Mouse (Mus musculus) gastrocnemius, postnatal 14 days (tissue): ENCODE data around the gene Gm13290. TPM values are rescaled to one million over a fixed set of nuclear protein-coding genes. Genes with fewer than 3 reads are reported as not detected.
"Not testable (repeated sequence)": the region's sequence is repeated elsewhere in the genome, so short reads cannot be mapped to it uniquely, and the experiment has no call there.

Experiments
- DNase-seq: peaks from one replicate; pipeline ENCODE4 v3.0.0; 2021; ENCODE audit warnings: mixed read lengths
- intact Hi-C: fragments of 180-260 bp; cut with DNase I; formaldehyde crosslinking; loops from one replicate; pipeline ENCODE4 v1.15.1; 2025; ENCODE audit warnings: low total_unique reads
- total RNA-seq, 2 experiments: library from RNA; stranded (reverse); gene quantifications; 2 replicates each; pipeline ENCODE4 v1.2.3; 2021

The Gm13290 gene
- total RNA-seq, 2 experiments from 2014 or later = not detected

DNA sequence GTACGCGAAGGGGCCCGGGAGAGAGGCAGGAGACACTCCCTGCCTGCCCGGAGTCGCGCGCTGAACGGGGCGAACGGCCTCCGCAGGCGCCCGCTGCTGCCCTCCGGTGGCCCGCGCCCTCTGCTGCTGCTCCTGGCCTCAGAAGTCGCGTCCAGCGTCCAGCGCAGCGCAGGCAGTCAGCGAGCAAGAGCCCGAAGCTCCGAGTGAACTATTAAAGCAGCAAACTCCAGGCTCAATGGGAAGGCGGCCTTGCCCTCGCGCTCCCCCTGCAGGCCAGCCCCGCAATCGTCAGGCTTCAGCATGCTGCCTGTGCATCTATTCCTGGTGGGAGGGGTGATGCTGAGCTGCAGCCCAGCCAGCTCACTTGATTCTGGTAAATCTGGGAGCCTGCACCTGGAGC lies 3.0 kb downstream of the Gm13290 start, which contains the start of gene Gm13289:
TSS of gene Gm13289 (plus strand) at position 301 of the 400 bp plus-strand sequence.
- DNase-seq, intact Hi-C loops: not testable (repeated sequence)

DNA sequence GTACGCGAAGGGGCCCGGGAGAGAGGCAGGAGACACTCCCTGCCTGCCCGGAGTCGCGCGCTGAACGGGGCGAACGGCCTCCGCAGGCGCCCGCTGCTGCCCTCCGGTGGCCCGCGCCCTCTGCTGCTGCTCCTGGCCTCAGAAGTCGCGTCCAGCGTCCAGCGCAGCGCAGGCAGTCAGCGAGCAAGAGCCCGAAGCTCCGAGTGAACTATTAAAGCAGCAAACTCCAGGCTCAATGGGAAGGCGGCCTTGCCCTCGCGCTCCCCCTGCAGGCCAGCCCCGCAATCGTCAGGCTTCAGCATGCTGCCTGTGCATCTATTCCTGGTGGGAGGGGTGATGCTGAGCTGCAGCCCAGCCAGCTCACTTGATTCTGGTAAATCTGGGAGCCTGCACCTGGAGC lies 5.9 kb downstream of the Gm13290 start, which contains the start of gene Gm13272:
TSS of gene Gm13272 (plus strand) at position 301 of the 400 bp plus-strand sequence.
- intact Hi-C loops, DNase-seq: not testable (repeated sequence)

DNA sequence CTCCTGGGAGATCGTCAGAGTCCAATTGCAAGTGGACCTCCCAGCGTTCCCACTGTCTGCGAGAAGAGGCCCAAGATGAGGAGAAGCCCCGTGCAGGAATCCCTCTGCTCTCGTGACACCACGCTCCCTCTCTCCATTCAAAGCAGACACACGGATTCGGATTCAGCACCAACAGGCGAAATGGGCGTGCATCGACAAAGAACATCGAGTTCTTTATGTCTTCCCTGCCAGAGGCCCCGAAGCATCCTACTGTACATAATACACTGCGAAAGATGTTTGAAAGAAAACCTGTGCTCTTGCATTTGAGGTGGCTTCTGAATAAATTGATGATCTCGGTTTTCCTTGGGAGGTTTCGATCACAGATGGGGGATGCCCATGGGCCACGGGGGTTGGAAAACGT lies 6.7 kb downstream of the Gm13290 start:
- intact Hi-C loops, DNase-seq: not testable (repeated sequence)

DNA sequence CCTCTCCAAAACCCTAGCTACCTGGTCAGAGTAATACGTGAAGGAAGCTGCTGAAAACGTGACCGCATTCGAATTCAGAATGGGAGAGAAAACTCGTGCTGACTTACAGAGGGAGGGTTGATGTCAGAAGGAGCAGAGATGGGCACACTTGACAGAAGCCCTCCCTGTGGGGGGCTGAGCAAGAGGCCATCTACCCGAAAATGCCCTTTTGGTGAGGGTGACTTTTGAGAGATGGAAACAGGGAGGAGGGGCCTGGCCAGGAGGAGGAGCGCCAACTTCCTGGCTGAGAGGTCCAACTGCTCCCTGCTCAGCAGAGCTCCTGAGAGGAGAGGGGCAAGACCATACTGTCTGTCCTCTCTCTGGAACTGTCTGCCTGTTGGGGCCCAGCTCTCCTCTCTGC lies 8.2 kb downstream of the Gm13290 start, which contains the start of gene Ifnz:
TSS of gene Ifnz (plus strand) at position 301 of the 400 bp plus-strand sequence.
- intact Hi-C loops, DNase-seq: not testable (repeated sequence)

DNA sequence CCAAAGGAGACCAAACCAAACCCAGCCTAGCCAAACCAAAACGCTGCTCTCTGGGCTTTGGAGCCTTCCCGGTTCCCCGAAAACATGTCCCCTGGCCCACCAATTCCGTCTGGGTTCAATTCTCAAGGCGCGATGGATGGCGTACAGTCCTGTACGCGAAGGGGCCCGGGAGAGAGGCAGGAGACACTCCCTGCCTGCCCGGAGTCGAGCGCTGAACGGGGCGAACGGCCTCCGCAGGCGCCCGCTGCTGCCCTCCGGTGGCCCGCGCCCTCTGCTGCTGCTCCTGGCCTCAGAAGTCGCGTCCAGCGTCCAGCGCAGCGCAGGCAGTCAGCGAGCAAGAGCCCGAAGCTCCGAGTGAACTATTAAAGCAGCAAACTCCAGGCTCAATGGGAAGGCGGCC lies 8.7 kb downstream of the Gm13290 start:
- intact Hi-C loops, DNase-seq: not testable (repeated sequence)

DNA sequence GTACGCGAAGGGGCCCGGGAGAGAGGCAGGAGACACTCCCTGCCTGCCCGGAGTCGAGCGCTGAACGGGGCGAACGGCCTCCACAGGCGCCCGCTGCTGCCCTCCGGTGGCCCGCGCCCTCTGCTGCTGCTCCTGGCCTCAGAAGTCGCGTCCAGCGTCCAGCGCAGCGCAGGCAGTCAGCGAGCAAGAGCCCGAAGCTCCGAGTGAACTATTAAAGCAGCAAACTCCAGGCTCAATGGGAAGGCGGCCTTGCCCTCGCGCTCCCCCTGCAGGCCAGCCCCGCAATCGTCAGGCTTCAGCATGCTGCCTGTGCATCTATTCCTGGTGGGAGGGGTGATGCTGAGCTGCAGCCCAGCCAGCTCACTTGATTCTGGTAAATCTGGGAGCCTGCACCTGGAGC lies 11.8 kb downstream of the Gm13290 start, which contains the start of gene Gm13276:
TSS of gene Gm13276 (plus strand) at position 301 of the 400 bp plus-strand sequence.
- DNase-seq, intact Hi-C loops: not testable (repeated sequence)

DNA sequence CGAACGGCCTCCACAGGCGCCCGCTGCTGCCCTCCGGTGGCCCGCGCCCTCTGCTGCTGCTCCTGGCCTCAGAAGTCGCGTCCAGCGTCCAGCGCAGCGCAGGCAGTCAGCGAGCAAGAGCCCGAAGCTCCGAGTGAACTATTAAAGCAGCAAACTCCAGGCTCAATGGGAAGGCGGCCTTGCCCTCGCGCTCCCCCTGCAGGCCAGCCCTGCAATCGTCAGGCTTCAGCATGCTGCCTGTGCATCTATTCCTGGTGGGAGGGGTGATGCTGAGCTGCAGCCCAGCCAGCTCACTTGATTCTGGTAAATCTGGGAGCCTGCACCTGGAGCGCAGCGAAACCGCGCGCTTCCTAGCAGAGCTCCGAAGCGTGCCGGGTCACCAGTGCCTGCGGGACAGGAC lies 14.8 kb downstream of the Gm13290 start, which contains the start of gene Gm13277:
TSS of gene Gm13277 (plus strand) at position 231 of the 400 bp plus-strand sequence.
- peak; percentile 60 for DNase-seq
- intact Hi-C loops = not testable (repeated sequence)

DNA sequence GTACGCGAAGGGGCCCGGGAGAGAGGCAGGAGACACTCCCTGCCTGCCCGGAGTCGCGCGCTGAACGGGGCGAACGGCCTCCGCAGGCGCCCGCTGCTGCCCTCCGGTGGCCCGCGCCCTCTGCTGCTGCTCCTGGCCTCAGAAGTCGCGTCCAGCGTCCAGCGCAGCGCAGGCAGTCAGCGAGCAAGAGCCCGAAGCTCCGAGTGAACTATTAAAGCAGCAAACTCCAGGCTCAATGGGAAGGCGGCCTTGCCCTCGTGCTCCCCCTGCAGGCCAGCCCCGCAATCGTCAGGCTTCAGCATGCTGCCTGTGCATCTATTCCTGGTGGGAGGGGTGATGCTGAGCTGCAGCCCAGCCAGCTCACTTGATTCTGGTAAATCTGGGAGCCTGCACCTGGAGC lies 17.6 kb downstream of the Gm13290 start, which contains the start of gene Gm13278:
TSS of gene Gm13278 (plus strand) at position 301 of the 400 bp plus-strand sequence.
- intact Hi-C loops, DNase-seq: not testable (repeated sequence)

DNA sequence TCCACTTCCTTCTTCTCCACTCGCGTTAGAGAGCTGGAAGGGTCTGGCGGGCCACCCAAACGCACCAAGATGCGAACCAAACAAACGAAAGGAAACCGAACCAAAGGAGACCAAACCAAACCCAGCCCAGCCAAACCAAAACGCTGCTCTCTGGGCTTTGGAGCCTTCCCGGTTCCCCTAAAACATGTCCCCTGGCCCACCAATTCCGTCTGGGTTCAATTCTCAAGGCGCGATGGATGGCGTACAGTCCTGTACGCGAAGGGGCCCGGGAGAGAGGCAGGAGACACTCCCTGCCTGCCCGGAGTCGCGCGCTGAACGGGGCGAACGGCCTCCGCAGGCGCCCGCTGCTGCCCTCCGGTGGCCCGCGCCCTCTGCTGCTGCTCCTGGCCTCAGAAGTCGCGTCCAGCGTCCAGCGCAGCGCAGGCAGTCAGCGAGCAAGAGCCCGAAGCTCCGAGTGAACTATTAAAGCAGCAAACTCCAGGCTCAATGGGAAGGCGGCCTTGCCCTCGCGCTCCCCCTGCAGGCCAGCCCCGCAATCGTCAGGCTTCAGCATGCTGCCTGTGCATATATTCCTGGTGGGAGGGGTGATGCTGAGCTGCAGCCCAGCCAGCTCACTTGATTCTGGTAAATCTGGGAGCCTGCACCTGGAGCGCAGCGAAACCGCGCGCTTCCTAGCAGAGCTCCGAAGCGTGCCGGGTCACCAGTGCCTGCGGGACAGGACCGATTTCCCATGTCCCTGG lies 20.5 kb downstream of the Gm13290 start, which contains the start of gene Gm13275:
TSS of gene Gm13275 (plus strand) at position 552 of the 740 bp plus-strand sequence.
- peak; percentile 45 for DNase-seq
- intact Hi-C loops = not testable (repeated sequence)

DNA sequence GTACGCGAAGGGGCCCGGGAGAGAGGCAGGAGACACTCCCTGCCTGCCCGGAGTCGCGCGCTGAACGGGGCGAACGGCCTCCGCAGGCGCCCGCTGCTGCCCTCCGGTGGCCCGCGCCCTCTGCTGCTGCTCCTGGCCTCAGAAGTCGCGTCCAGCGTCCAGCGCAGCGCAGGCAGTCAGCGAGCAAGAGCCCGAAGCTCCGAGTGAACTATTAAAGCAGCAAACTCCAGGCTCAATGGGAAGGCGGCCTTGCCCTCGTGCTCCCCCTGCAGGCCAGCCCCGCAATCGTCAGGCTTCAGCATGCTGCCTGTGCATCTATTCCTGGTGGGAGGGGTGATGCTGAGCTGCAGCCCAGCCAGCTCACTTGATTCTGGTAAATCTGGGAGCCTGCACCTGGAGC lies 23.5 kb downstream of the Gm13290 start, which contains the start of gene Gm13279:
TSS of gene Gm13279 (plus strand) at position 301 of the 400 bp plus-strand sequence.
- DNase-seq, intact Hi-C loops: not testable (repeated sequence)

DNA sequence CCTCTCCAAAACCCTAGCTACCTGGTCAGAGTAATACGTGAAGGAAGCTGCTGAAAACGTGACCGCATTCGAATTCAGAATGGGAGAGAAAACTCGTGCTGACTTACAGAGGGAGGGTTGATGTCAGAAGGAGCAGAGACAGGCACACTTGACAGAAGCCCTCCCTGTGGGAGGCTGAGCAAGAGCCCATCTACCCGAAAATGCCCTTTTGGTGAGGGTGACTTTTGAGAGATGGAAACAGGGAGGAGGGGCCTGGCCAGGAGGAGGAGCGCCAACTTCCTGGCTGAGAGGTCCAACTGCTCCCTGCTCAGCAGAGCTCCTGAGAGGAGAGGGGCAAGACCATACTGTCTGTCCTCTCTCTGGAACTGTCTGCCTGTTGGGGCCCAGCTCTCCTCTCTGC lies 25.7 kb downstream of the Gm13290 start, which contains the start of gene Gm13285:
TSS of gene Gm13285 (plus strand) at position 301 of the 400 bp plus-strand sequence.
- DNase-seq, intact Hi-C loops: not testable (repeated sequence)

DNA sequence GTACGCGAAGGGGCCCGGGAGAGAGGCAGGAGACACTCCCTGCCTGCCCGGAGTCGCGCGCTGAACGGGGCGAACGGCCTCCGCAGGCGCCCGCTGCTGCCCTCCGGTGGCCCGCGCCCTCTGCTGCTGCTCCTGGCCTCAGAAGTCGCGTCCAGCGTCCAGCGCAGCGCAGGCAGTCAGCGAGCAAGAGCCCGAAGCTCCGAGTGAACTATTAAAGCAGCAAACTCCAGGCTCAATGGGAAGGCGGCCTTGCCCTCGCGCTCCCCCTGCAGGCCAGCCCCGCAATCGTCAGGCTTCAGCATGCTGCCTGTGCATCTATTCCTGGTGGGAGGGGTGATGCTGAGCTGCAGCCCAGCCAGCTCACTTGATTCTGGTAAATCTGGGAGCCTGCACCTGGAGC lies 29.3 kb downstream of the Gm13290 start, which contains the start of gene Gm13287:
TSS of gene Gm13287 (plus strand) at position 301 of the 400 bp plus-strand sequence.
- intact Hi-C loops, DNase-seq: not testable (repeated sequence)

DNA sequence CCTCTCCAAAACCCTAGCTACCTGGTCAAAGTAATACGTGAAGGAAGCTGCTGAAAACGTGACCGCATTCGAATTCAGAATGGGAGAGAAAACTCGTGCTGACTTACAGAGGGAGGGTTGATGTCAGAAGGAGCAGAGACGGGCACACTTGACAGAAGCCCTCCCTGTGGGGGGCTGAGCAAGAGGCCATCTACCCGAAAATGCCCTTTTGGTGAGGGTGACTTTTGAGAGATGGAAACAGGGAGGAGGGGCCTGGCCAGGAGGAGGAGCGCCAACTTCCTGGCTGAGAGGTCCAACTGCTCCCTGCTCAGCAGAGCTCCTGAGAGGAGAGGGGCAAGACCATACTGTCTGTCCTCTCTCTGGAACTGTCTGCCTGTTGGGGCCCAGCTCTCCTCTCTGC lies 31.6 kb downstream of the Gm13290 start, which contains the start of gene Gm13288:
TSS of gene Gm13288 (plus strand) at position 301 of the 400 bp plus-strand sequence.
- DNase-seq, intact Hi-C loops: not testable (repeated sequence)

DNA sequence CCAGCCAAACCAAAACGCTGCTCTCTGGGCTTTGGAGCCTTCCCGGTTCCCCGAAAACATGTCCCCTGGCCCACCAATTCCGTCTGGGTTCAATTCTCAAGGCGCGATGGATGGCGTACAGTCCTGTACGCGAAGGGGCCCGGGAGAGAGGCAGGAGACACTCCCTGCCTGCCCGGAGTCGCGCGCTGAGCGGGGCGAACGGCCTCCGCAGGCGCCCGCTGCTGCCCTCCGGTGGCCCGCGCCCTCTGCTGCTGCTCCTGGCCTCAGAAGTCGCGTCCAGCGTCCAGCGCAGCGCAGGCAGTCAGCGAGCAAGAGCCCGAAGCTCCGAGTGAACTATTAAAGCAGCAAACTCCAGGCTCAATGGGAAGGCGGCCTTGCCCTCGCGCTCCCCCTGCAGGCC lies 32.1 kb downstream of the Gm13290 start:
- intact Hi-C loops = not testable (repeated sequence)
- peak; percentile 31 for DNase-seq

DNA sequence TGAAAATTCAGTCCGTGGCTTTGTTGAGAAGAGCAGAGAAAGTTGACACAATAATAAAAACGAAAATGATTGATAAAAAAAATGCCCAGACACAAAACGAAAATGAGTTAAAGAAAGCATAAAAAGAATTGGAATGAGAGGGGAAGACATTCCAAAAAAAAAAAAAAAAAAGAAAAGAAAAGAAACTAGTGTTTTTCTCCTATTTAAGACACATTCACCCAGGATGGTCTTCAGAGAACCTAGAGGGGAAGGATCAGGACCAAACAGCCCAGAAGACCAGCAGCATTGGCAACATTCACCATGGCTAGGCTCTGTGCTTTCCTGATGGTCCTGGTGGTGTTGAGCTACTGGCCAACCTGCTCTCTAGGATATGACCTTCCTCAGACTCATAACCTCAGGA lies 42.3 kb downstream of the Gm13290 start, which contains the start of gene Ifna7:
TSS of gene Ifna7 (plus strand) at position 301 of the 400 bp plus-strand sequence.
- DNase-seq = no peak
- intact Hi-C loops = no loop called here

DNA sequence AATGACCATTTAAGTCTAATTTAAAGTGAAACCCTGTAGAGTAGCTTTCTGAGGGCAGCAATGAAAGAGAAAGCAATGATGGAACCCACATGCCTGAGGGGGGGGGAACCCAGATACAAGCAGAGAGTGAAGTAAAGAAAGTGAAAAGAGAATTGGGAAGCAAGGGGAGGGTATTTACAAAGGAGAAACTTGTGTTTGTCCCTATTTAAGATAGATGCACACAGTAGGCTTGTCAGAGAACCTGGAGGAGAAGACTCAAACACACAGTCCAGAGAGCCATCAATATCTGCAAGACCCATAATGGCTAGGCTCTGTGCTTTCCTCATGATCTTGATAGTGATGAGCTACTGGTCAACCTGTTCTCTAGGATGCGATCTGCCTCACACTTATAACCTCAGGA lies 46.0 kb downstream of the Gm13290 start, which contains the start of gene Ifna11:
TSS of gene Ifna11 (plus strand) at position 301 of the 400 bp plus-strand sequence.
- no peak for DNase-seq
- intact Hi-C loops = no loop called here

DNA sequence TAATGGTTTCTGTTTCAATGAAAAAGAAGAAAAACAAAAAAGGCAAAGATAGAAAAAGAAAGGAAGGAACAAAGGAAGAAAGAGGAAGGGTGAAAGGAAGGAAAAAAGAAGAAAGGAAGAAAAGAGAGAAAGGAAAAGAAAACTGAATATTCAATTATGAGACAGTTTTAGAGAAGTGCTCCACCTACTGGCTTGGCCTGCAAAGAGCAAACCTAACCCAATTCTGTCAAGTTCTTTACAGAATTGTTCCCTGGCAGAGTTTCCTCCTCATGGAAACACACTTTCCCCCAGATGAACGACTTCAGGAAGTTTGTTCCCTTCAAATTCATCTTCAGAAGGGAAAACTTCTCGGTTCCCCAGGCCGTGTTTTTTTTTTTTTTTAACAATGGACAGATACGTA lies 49.4 kb downstream of the Gm13290 start:
- DNase-seq = no peak
- intact Hi-C loops = no loop called here
